Mouse (Mus musculus) left cerebral cortex, postnatal 10 days (tissue): ENCODE measurements around the gene Polr2b. TPM values are rescaled to one million over a fixed set of nuclear protein-coding genes. Genes with fewer than 3 reads are reported as not detected.
A peak's percentile ranks its signal among the peaks of the same experiment; 100 is the strongest.

ENCODE experiments used
- DNase-seq, 2 experiments: peaks; one replicate each; pipeline ENCODE4 v3.0.0; 2021 to 2022; ENCODE audit warnings: low spot score in 2 of 2, mixed read lengths in 1 of 2; ENCODE audit errors: extremely low spot score in 1 of 2
- intact Hi-C: fragments of 180-260 bp; cut with DNase I; formaldehyde crosslinking; loops from one replicate; pipeline ENCODE4 v1.15.1; 2025
- total RNA-seq, 2 experiments: library from RNA; stranded (reverse); gene quantifications; 2 replicates each; pipeline ENCODE4 v1.2.3; 2021

The Polr2b gene
- total RNA-seq: 10 to 100 TPM; 50.9 to 54.2 TPM

GRCm38 (mm10) chr5:77309924-77310772 is at the start of gene Polr2b, which contains the start of gene Noa1:
Gene Polr2b (plus strand): TSS chr5:77310147.
Gene Noa1 (minus strand): TSS chr5:77310084.
- peak; percentile 98 for DNase-seq
- intact Hi-C loops: no loop called here

- DNase-seq: no peak
- intact Hi-C loops: no loop called here
These were observed 48.8 kb upstream of the Polr2b start for GRCm38 (mm10) chr5:77261137-77261536.

- DNase-seq: no peak
- intact Hi-C loops: no loop called here
These were observed 47.8 kb upstream of the Polr2b start for GRCm38 (mm10) chr5:77262105-77262504.

- intact Hi-C loops: no loop called here
- peak in 1 of 2 experiments; percentile 83 for DNase-seq
These were observed 44.8 kb upstream of the Polr2b start, which contains the start of gene Rest for GRCm38 (mm10) chr5:77265081-77265670. Gene Rest (plus strand): TSS chr5:77265491.

- intact Hi-C loops: no loop called here
- DNase-seq: peak in 1 of 2 experiments; percentile 86
These were observed 44.3 kb upstream of the Polr2b start for GRCm38 (mm10) chr5:77265671-77266065.

- DNase-seq: peak in 1 of 2 experiments; percentile 74
- intact Hi-C loops: no loop called here
These were observed 43.7 kb upstream of the Polr2b start for GRCm38 (mm10) chr5:77266066-77266885.

- intact Hi-C loops: no loop called here
- no peak for DNase-seq
These were observed 43.0 kb upstream of the Polr2b start for GRCm38 (mm10) chr5:77266886-77267401.

- no peak for DNase-seq
- intact Hi-C loops: no loop called here
These were observed 42.5 kb upstream of the Polr2b start for GRCm38 (mm10) chr5:77267441-77267840.

- DNase-seq: no peak
- intact Hi-C loops: no loop called here
These were observed 41.9 kb upstream of the Polr2b start for GRCm38 (mm10) chr5:77267957-77268624.

GRCm38 (mm10) chr5:77269399-77269798 is 40.5 kb upstream of the Polr2b start:
- intact Hi-C loops: no loop called here
- DNase-seq: no peak

GRCm38 (mm10) chr5:77273151-77273550 is 36.8 kb upstream of the Polr2b start:
- intact Hi-C loops: no loop called here
- no peak for DNase-seq

GRCm38 (mm10) chr5:77275950-77276349 is 34.0 kb upstream of the Polr2b start:
- DNase-seq: no peak
- intact Hi-C loops: no loop called here

- intact Hi-C loops: no loop called here
These were observed 32.7 kb upstream of the Polr2b start for GRCm38 (mm10) chr5:77277204-77277603.

GRCm38 (mm10) chr5:77281518-77282174 is 28.3 kb upstream of the Polr2b start:
- DNase-seq: no peak
- intact Hi-C loops: no loop called here

More at GRCm38 (mm10) chr5:77277204-77277603, 32.7 kb upstream of the Polr2b start:
- no peak for DNase-seq

- no peak for DNase-seq
- intact Hi-C loops: no loop called here
These were observed 27.7 kb upstream of the Polr2b start for GRCm38 (mm10) chr5:77282242-77282641.

GRCm38 (mm10) chr5:77285685-77286084 is 24.3 kb upstream of the Polr2b start:
- DNase-seq: no peak
- intact Hi-C loops: no loop called here

- DNase-seq: no peak
These were observed 23.0 kb upstream of the Polr2b start for GRCm38 (mm10) chr5:77286904-77287303.

GRCm38 (mm10) chr5:77287901-77288300 is 22.0 kb upstream of the Polr2b start:
- intact Hi-C loops: no loop called here
- no peak for DNase-seq

More at GRCm38 (mm10) chr5:77286904-77287303, 23.0 kb upstream of the Polr2b start:
- intact Hi-C loops: no loop called here
